Mouse (Mus musculus) bone marrow, adult 2 months (tissue): ENCODE measurements around the gene Tlcd1.

Experiments
- CTCF ChIP-seq: fragments of 200-500 bp; IDR thresholded peaks from 2 replicates; pipeline ENCODE4 v1.5.1; 2011; ENCODE audit warnings: low read length, control low read depth; ENCODE audit not compliant: control insufficient read depth, insufficient read depth
- POLR2A ChIP-seq: fragments of 200-500 bp; IDR thresholded peaks from 2 replicates; pipeline ENCODE4 v1.6.1; 2011; ENCODE audit warnings: low read depth, mild to moderate bottlenecking, control low read depth, low read length, borderline replicate concordance; ENCODE audit not compliant: control insufficient read depth

DNA sequence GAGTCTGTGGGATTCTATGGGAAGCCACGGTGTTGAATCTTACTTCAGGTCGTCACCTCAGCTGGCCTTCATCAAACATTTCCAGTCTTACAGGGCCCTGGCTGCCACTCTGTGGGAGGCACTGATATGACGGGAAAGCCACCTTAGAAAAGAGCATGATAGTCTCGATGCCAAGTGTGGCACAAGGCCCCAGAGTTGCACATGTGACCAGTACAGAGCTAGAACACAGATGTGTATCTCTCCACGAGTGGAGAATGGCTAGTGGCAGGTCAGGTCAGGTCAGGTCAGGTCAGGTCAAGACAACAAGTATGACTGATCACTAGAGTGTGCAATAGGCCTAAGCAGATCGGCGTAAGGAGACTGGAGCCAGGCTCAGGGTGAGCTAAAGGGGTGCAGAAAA lies 34.1 kb downstream of the Tlcd1 start:
- TF ChIP-seq CTCF (no peak), POLR2A (no peak)
